Mouse (Mus musculus) ES-Bruce4 (cell line): ENCODE results near the gene Pah. TPM values are rescaled to one million over a fixed set of nuclear protein-coding genes. Genes with fewer than 3 reads are reported as not detected.

Experiments
- H3K27ac ChIP-seq: 2 replicates; pipeline ENCODE4 v1.5.1; 2012; ENCODE audit warnings: low read length, inconsistent platforms; ENCODE audit not compliant: insufficient read depth
- H3K27me3 ChIP-seq: 2 replicates; pipeline ENCODE4 v1.6.1; 2012; ENCODE audit warnings: mild to moderate bottlenecking, low read length, inconsistent platforms; ENCODE audit not compliant: control insufficient read depth, poor library complexity, insufficient read depth, severe bottlenecking
- H3K36me3 ChIP-seq: 2 replicates; pipeline ENCODE4 v1.6.1; 2012; ENCODE audit warnings: inconsistent platforms, mild to moderate bottlenecking, low read length, moderate library complexity; ENCODE audit not compliant: control insufficient read depth, poor library complexity, insufficient read depth, severe bottlenecking
- H3K4me1 ChIP-seq: one replicate; pipeline ENCODE4 v1.8.1; 2011; ENCODE audit warnings: low read length; ENCODE audit not compliant: control insufficient read depth, insufficient read depth
- H3K4me3 ChIP-seq: 2 replicates; pipeline ENCODE4 v1.5.1; 2011; ENCODE audit warnings: low read depth, mild to moderate bottlenecking, low read length
- H3K9ac ChIP-seq: 2 replicates; pipeline ENCODE4 v1.6.1; 2012; ENCODE audit warnings: low read depth, mild to moderate bottlenecking, inconsistent platforms; ENCODE audit not compliant: poor library complexity, severe bottlenecking
- H3K9me3 ChIP-seq: replicated peaks from 2 replicates; pipeline ENCODE4 v1.6.1; 2012; ENCODE audit warnings: mild to moderate bottlenecking, low read length, inconsistent platforms; ENCODE audit not compliant: control insufficient read depth, poor library complexity, insufficient read depth, severe bottlenecking
- CTCF ChIP-seq: IDR thresholded peaks from one replicate; pipeline ENCODE4 v1.8.1; 2011; ENCODE audit warnings: low read depth, low read length
- EP300 ChIP-seq: IDR thresholded peaks from 2 replicates; pipeline ENCODE4 v1.6.1; 2011; ENCODE audit warnings: low read depth, low read length; ENCODE audit not compliant: insufficient read depth
- POLR2A ChIP-seq: IDR thresholded peaks from one replicate; pipeline ENCODE4 v1.8.1; 2011; ENCODE audit warnings: low read length; ENCODE audit not compliant: insufficient read depth
- polyA plus RNA-seq: library from polyadenylated mRNA; stranded (reverse); fragments of >200 nt; gene quantifications from 2 replicates; pipeline ENCODE4 v1.2.4, GENCODE M21; 2011; ENCODE audit warnings: low read depth; ENCODE audit not compliant: missing spikeins, insufficient read depth, insufficient read length

Gene Pah
- polyA plus RNA-seq, 1 experiment: not detected

DNA sequence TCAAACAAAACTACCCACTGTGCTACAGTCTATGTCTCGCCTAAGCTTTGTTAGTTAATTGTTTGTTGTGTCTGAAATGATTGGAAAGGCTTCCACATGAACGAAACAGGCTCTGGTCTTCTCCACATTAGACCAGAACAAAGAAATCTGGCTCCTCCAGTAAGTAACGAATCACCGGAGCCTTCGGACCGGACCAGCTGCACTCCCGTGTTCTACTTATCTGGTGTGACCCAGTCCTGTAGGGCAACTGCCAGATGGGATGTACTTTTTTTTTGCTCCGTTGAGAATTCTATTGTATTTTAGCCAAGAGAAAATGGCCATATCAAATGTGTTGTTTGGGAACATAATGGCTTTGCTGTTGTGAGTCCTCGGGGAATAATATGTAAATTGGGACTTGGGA is 42.2 kb downstream of the Pah start:
- no peaks in the 10 kb centered on the region for H3K27me3 ChIP-seq
- H3K27ac ChIP-seq: no peak overlapping the region
- H3K9ac ChIP-seq: no peak overlapping the region
- H3K4me1 ChIP-seq: no peaks in the 10 kb centered on the region
- no peaks in the 10 kb centered on the region for H3K36me3 ChIP-seq
- no peaks in the 10 kb centered on the region for H3K9me3 ChIP-seq
- TF ChIP-seq POLR2A (no peak), EP300 (no peak), CTCF (no peak)
- H3K4me3 ChIP-seq: no peak overlapping the region

DNA sequence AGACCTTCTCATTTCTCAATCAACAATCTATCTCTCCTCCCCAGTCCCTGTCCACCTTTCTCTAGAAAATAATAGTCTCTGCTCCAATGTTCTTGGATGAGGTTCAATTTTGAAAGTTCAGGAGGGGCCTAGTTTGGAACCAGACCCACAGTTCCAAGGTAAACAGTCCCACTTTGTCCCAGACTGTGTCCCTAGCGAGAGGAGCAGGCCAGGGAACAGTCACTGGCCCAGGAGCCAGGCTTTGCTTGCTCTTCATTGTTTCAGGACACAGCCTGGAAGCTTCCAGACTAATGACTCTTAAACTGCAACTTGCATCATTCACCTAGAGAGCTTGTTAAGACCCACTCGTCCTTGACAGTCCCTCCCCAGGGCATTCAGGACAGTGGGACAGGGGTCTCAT is 44.1 kb downstream of the Pah start:
- no peak for TF ChIP-seq POLR2A
- no peak for TF ChIP-seq CTCF
- no peak for TF ChIP-seq EP300
- H3K36me3 ChIP-seq: no peaks in the 10 kb centered on the region
- H3K27ac ChIP-seq: no peak overlapping the region

DNA sequence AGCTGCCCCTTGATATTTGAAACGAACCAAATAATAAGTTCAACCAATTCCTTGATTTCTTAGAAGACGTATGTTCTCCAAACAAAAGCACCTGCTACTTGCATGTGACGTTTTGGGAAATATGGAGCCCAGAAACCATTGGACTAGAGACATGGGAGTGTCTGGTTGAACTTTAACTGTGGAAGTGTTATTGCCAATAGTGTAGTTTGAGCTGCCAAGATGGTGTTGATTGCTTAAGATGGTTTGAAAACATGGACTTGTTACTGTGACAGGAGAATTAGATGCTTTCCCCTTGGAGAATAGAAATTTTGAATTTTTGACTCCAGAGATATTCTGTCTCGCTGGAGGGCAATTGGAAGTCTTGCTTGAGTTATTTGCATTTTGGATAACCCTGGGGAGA is 50.9 kb downstream of the Pah start:
- Histone ChIP-seq H3K36me3 (no peaks in the 10 kb centered on the region), H3K27me3 (no peaks in the 10 kb centered on the region), H3K4me3 (no peak overlapping the region), H3K27ac (no peak overlapping the region), H3K9me3 (no peaks in the 10 kb centered on the region), H3K9ac (no peak overlapping the region), H3K4me1 (no peaks in the 10 kb centered on the region)
- TF ChIP-seq CTCF (no peak), EP300 (no peak), POLR2A (no peak)

More for the DNA sequence above, 44.1 kb downstream of the Pah start:
- H3K9me3 ChIP-seq: no peaks in the 10 kb centered on the region
- H3K4me3 ChIP-seq: no peak overlapping the region
- no peaks in the 10 kb centered on the region for H3K27me3 ChIP-seq
- no peak overlapping the region for H3K9ac ChIP-seq
- H3K4me1 ChIP-seq: no peaks in the 10 kb centered on the region

DNA sequence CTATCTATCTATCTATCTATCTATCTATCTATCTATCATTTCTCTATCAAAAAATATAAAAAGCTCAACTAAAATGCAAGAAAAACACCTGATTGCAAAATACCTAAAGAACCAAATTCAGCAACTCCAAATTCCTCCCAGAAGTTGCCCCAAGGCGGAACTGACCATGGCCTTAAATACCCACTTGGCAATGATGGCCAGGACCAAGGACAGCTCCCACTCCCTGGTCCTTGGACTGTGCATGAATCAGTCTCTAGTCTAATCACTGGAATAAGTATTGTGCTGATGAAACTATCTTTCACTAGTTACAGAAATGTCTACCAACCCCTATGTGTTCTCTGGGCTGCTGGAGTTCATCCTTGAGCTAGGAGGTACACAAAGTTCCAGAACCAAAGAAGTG is 65.1 kb downstream of the Pah start:
- TF ChIP-seq CTCF (no peak), POLR2A (no peak), EP300 (no peak)
- no peaks in the 10 kb centered on the region for H3K9me3 ChIP-seq
- no peaks in the 10 kb centered on the region for H3K36me3 ChIP-seq
- no peaks in the 10 kb centered on the region for H3K4me1 ChIP-seq
- no peaks in the 10 kb centered on the region for H3K27me3 ChIP-seq
- no peak overlapping the region for H3K9ac ChIP-seq
- no peak overlapping the region for H3K4me3 ChIP-seq
- no peak overlapping the region for H3K27ac ChIP-seq

DNA sequence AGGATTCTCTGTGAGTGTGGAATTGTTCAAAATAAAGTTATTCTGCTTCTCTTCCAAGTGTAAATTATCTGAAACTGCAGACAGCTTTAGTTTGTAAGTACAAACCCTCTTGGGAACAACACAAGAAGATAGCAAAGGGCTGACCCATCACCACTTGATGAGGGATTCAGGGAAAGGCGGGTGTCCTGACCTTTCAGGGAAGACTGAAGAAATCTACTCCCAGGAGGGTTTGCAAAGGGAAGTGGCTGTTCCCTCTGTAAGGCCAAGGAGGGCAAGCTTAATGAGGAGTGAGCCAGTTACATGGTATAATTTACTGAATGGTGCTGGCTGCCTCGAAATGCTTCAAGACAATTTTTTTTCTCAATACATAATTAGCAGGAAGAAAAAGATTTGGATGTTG is 72.3 kb downstream of the Pah start:
- no peaks in the 10 kb centered on the region for H3K9me3 ChIP-seq
- no peaks in the 10 kb centered on the region for H3K36me3 ChIP-seq
- H3K4me1 ChIP-seq: no peaks in the 10 kb centered on the region
- H3K27ac ChIP-seq: no peak overlapping the region
- no peak overlapping the region for H3K9ac ChIP-seq
- H3K27me3 ChIP-seq: no peaks in the 10 kb centered on the region
- no peak for TF ChIP-seq EP300
- no peak overlapping the region for H3K4me3 ChIP-seq

DNA sequence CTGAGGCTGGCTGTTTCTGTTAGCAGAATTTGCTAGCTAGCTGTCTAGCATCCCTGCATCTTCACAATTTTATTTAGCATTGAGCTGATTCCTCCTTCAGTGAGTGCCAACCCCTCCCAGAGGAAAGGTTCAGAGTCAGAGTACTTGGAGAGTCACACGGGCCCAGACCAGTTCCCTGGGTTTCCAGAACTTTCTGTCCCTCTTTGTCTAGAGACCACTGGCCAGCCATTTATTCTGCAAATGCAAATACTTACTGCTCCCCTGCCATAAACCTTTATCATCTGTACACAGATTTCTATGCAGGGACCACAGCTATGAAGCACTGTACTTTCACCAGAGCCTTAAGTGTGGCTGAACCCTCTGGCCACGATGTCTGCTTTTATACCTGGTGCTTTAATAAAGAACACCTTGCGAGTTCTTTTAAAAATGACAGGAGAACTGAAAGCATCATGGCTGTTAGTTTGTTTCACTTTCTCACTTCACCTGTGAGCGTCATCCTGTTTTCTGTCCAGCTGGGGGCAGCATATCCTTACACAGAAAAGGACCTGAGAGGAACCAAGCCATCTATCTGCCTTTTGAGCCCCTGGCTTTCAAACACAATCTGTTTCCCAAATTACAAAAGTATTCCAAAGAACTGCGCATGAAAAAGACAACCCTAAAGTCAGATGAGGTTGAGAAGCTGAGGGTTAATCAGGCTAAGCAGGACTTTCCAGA is 74.9 kb downstream of the Pah start:
- TF ChIP-seq CTCF: no peak
- TF ChIP-seq EP300: no peak
- TF ChIP-seq POLR2A: no peak
- Histone ChIP-seq H3K36me3 (no peaks in the 10 kb centered on the region), H3K9ac (no peak overlapping the region), H3K4me3 (no peak overlapping the region), H3K27ac (no peak overlapping the region), H3K27me3 (no peaks in the 10 kb centered on the region), H3K4me1 (no peaks in the 10 kb centered on the region), H3K9me3 (no peaks in the 10 kb centered on the region)
